Mouse (Mus musculus) ovary, postnatal 14 days (tissue): ENCODE data around the gene Slc31a1.

ENCODE experiments used
- DNase-seq: peaks from one replicate; pipeline ENCODE4 v3.0.0; 2022; ENCODE audit warnings: low spot score

Gene Slc31a1

GRCm38 (mm10) chr4:62364299-62364698 is 3.8 kb downstream of the Slc31a1 start:
- DNase-seq, result no peak

GRCm38 (mm10) chr4:62366291-62366690 is 5.8 kb downstream of the Slc31a1 start:
- no peak for DNase-seq

GRCm38 (mm10) chr4:62367586-62367985 is 7.1 kb downstream of the Slc31a1 start:
- DNase-seq, result no peak

GRCm38 (mm10) chr4:62369091-62369490 is 8.6 kb downstream of the Slc31a1 start:
- no peak for DNase-seq

- DNase-seq, result no peak
Measured at GRCm38 (mm10) chr4:62372410-62372809, 11.9 kb downstream of the Slc31a1 start.

GRCm38 (mm10) chr4:62372818-62373520 is 12.4 kb downstream of the Slc31a1 start:
- no peak for DNase-seq

- no peak for DNase-seq
Measured at GRCm38 (mm10) chr4:62373668-62374067, 13.1 kb downstream of the Slc31a1 start.

- DNase-seq, result no peak
Measured at GRCm38 (mm10) chr4:62374342-62374741, 13.8 kb downstream of the Slc31a1 start.

- no peak for DNase-seq
Measured at GRCm38 (mm10) chr4:62376123-62376522, 15.6 kb downstream of the Slc31a1 start.

- DNase-seq, result no peak
Measured at GRCm38 (mm10) chr4:62379724-62380381, 19.3 kb downstream of the Slc31a1 start.

- no peak for DNase-seq
Measured at GRCm38 (mm10) chr4:62383207-62383606, 22.7 kb downstream of the Slc31a1 start.

- DNase-seq, result no peak
Measured at GRCm38 (mm10) chr4:62383752-62384151, 23.2 kb downstream of the Slc31a1 start.

- DNase-seq, result no peak
Measured at GRCm38 (mm10) chr4:62384159-62384558, 23.6 kb downstream of the Slc31a1 start.

- no peak for DNase-seq
Measured at GRCm38 (mm10) chr4:62385439-62385838, 24.9 kb downstream of the Slc31a1 start.

GRCm38 (mm10) chr4:62389592-62390512 is 29.3 kb downstream of the Slc31a1 start:
- DNase-seq, result no peak

GRCm38 (mm10) chr4:62391892-62392291 is 31.4 kb downstream of the Slc31a1 start:
- DNase-seq, result no peak

GRCm38 (mm10) chr4:62393459-62393858 is 32.9 kb downstream of the Slc31a1 start:
- no peak for DNase-seq

- DNase-seq, result no peak
Measured at GRCm38 (mm10) chr4:62395806-62396205, 35.3 kb downstream of the Slc31a1 start.

GRCm38 (mm10) chr4:62397616-62398365 is 37.3 kb downstream of the Slc31a1 start:
- DNase-seq, result no peak

- DNase-seq, result no peak
Measured at GRCm38 (mm10) chr4:62398956-62399355, 38.4 kb downstream of the Slc31a1 start.

- DNase-seq, result no peak
Measured at GRCm38 (mm10) chr4:62406133-62406532, 45.6 kb downstream of the Slc31a1 start.
